Mouse (Mus musculus) forebrain, postnatal 0 days (tissue): ENCODE data around the gene Tuba1a. TPM values are rescaled to one million over a fixed set of nuclear protein-coding genes. Genes with fewer than 3 reads are reported as not detected.
A peak's percentile ranks its signal among the peaks of the same experiment; 100 is the strongest.

Experiments used
- ATAC-seq: fragments of 200-750 bp; cut with Nextera tagmentation; 2 replicates; pipeline ENCODE4 v1.8.0; 2017; ENCODE audit warnings: mild to moderate bottlenecking, moderate library complexity
- DNase-seq: peaks from one replicate; pipeline ENCODE4 v3.0.0-alpha.2; 2015
- H3K27ac ChIP-seq: fragments of 300-500 bp; sonication (generic); 2 replicates; pipeline ENCODE4 v1.5.1; 2014; ENCODE audit warnings: low read depth, mild to moderate bottlenecking, antibody characterized with exemption, low read length, moderate library complexity, mixed read lengths
- H3K27me3 ChIP-seq: fragments of 300-500 bp; sonication (generic); 2 replicates; pipeline ENCODE4 v1.6.1; 2014; ENCODE audit warnings: mild to moderate bottlenecking, low read length, mixed read lengths; ENCODE audit not compliant: insufficient read depth
- H3K36me3 ChIP-seq: fragments of 300-500 bp; sonication (generic); 2 replicates; pipeline ENCODE4 v1.6.1; 2014; ENCODE audit warnings: mild to moderate bottlenecking, moderate library complexity; ENCODE audit not compliant: insufficient read depth
- H3K4me1 ChIP-seq: fragments of 300-500 bp; sonication (generic); 2 replicates; pipeline ENCODE4 v1.6.1; 2014; ENCODE audit warnings: antibody characterized with exemption; ENCODE audit not compliant: insufficient read depth
- H3K4me2 ChIP-seq: fragments of 300-500 bp; sonication (generic); 2 replicates; pipeline ENCODE4 v1.6.1; 2014; ENCODE audit warnings: low read depth, mild to moderate bottlenecking, moderate library complexity
- H3K4me3 ChIP-seq: fragments of 300-500 bp; sonication (generic); 2 replicates; pipeline ENCODE4 v1.5.1; 2014; ENCODE audit warnings: low read depth, low read length, mixed read lengths
- H3K9ac ChIP-seq: fragments of 300-500 bp; sonication (generic); 2 replicates; pipeline ENCODE4 v1.6.1; 2014; ENCODE audit warnings: mild to moderate bottlenecking
- H3K9me3 ChIP-seq: fragments of 300-500 bp; sonication (generic); 2 replicates; pipeline ENCODE4 v1.6.1; 2016; ENCODE audit warnings: low read length
- CTCF ChIP-seq: sonication (generic); IDR thresholded peaks from 2 replicates; pipeline ENCODE4 v1.5.1; 2016; ENCODE audit warnings: antibody characterized with exemption, control low read depth, low read depth
- WGBS: fragments of 180-500 bp; shearing (Covaris S2); extraction: QIAGEN DNeasy Blood & Tissue Kit; methylation state at CpG from one replicate; pipeline ENCODE4 v1.1.7; 2014; 5-methylcytosine and 5-hydroxymethylcytosine counted together
- polyA plus RNA-seq: library from polyadenylated mRNA; unstranded; fragments of >200 nt; fragmentation: Nextera tagmentation; extraction: Ambion mirVana; gene quantifications from 2 replicates; pipeline ENCODE4 v1.2.1, GENCODE M21; 2015
- total RNA-seq: library from RNA; depleted of rRNA; stranded (reverse); fragments of >200 nt; gene quantifications from 2 replicates; pipeline ENCODE4 v1.2.3, GENCODE M21; 2014; rRNA removed

The Tuba1a gene
- 18,820 and 21,160 TPM in 2 replicates for total RNA-seq
- polyA plus RNA-seq: 18,258 and 23,279 TPM in 2 replicates

DNA sequence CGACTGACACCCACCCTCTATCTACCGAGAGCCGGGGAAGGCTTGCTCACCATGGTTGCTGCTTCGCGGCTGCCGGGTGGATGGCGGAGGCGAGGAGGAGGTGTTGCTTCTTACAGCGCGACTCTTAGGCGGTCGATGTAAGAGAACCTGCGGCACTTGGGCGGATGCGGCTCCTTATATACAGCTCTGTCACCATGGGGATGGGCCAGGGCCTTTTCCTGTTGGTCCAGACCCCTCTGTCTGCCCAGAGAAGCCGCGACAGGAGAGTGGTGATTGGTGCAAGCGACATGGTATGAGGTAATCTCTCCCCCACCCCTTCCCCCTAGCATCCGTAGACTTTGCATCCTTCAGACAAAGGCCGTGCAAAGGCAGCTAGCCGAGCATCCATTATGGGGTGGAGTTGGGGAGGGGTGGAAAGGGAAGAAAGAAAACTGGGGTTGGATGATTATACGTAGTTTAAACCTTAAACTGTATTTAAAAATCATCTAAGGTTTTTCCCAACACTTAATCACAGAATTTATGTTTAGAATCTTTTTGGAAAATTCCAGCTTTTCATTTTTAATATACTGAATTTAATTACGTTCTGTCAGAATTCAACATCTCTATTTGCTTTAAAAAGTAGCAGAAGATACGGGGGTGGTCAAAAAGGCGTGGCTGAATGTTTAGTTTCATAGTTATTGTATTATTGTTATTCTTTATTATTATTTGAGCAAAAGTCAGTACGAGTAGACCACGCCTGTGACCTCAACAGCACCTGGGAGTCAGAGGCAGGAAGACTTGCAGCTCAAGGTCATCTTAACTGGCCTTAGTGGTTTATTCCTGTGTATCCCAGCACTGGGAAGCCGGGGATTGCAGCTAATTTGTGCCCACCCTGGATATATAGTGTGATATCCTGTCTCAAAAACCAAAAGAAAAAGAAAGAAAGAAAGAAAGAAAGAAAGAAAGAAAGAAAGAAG is at the start of gene Tuba1a, which contains the start of gene Gm49450:
TSS of gene Tuba1a (minus strand) at position 303 of the 956 bp plus-strand sequence.
TSS of gene Gm49450 (minus strand) at position 151 of the 956 bp plus-strand sequence.
- peak within 1 kb of the TSS; percentile 100 for H3K9ac ChIP-seq
- WGBS: 1% methylated on average over 28 of the region's 28 CpGs
- no peaks in the 10 kb centered on the region for H3K9me3 ChIP-seq
- ATAC-seq (peak; percentile 96), DNase-seq (peak; percentile 99)
- H3K27me3 ChIP-seq: no peaks in the 10 kb centered on the region
- peak within 1 kb of the TSS; percentile 81 for H3K4me3 ChIP-seq
- peaks cover 9% of the 10 kb centered on the region for H3K36me3 ChIP-seq
- no peak for TF ChIP-seq CTCF
- peak within 1 kb of the TSS; percentile 100 for H3K27ac ChIP-seq
- H3K4me1 ChIP-seq: peaks cover 7% of the 10 kb centered on the region; the same call in 1 of the 2 replicates
- H3K4me2 ChIP-seq: peak within 1 kb of the TSS; percentile 61

DNA sequence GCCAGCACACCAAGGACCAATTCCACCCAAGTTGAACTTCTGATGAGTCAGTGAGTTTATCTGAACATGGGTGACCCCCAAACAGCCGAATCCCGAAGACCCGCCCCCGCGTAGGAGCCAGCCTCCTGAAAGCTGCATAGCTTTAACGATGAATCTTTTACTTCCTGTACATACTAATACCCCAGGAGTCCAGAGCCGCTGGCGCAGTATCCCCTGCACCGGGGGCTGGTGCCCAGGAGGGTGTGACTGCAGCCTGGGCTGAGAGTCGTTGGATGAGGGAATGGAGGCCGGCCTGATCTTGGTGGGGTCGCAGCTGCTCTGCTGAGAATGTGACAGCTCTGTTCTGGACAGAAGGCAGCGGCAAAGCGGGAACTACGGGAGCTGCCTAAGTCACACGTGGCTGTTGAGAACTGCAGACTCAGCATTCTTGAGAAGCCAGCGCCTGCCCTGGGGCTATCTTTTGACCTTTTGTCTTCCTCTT is 48.0 kb upstream of the Tuba1a start:
- 19% methylated on average over 17 of the region's 17 CpGs for whole genome bisulfite sequencing
- TF ChIP-seq CTCF: no peak
- Histone ChIP-seq H3K27ac (no peak overlapping the region), H3K9ac (no peak overlapping the region), H3K36me3 (no peaks in the 10 kb centered on the region), H3K27me3 (no peaks in the 10 kb centered on the region), H3K9me3 (no peaks in the 10 kb centered on the region), H3K4me1 (no peaks in the 10 kb centered on the region), H3K4me2 (peak overlapping the region; percentile 41), H3K4me3 (no peak overlapping the region)
- ATAC-seq (no peak), DNase-seq (no peak)

DNA sequence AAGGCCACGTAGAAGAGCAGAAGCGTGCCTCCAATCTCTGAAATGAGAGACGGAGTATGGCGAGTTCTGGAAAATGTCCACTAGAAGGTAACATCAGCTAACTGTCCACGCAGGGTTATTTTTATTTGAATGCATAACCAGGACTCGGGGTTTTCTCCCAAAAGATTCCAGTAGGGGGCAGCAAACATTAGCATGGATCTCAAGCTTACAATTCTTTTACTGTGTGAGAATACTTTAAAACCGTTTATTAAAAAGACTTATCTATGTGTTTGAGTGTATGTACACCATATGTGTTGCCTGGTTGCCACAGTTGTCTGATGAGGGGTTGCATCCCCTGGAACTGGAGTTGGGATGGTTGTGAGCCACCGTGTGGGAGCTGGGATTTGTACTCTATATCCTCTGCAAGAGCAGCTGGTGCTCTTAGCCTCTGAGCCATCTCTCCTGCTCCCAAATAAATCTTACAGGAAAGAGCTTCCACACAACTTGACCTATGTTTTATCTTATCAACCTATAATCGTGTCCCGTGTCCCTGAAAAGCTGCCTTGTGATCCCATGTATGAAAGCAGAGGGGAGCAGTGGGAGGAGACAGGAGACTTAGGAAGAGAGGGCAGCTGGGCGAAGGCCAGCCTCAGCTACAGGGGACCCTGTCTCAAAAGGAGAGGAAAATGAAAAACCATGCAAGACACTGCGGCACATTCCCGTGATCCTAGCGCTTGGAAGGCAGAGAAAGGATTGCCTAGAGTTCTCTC is 47.2 kb upstream of the Tuba1a start:
- Histone ChIP-seq H3K36me3 (no peaks in the 10 kb centered on the region), H3K9ac (no peak overlapping the region), H3K9me3 (no peaks in the 10 kb centered on the region), H3K4me2 (peak overlapping the region; percentile 41; the same call in 1 of the 2 replicates), H3K4me1 (no peaks in the 10 kb centered on the region), H3K4me3 (no peak overlapping the region), H3K27ac (no peak overlapping the region), H3K27me3 (no peaks in the 10 kb centered on the region)
- TF ChIP-seq CTCF: peak; percentile 73
- ATAC-seq (peak; percentile 34), DNase-seq (peak; percentile 85)
- 41% methylated on average over 14 of the region's 14 CpGs for WGBS

DNA sequence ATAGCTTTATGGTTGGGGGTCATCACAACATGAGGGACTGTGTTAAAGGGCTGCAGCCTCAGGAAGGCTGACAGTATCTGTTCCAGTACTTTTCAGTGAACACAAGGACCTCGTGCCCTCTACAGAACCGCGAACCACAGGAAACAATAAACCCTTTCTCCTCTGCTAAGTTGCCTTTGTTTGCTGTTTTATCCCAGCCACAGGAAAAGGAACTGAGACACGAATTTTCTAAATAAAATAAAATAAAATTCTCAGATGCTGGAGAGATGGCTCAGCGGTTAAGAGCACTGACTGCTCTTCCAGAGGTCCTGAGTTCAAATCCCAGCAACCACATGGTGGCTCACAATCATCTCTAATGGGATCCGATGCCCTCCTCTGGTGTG is 45.3 kb upstream of the Tuba1a start:
- ATAC-seq: no peak

DNA sequence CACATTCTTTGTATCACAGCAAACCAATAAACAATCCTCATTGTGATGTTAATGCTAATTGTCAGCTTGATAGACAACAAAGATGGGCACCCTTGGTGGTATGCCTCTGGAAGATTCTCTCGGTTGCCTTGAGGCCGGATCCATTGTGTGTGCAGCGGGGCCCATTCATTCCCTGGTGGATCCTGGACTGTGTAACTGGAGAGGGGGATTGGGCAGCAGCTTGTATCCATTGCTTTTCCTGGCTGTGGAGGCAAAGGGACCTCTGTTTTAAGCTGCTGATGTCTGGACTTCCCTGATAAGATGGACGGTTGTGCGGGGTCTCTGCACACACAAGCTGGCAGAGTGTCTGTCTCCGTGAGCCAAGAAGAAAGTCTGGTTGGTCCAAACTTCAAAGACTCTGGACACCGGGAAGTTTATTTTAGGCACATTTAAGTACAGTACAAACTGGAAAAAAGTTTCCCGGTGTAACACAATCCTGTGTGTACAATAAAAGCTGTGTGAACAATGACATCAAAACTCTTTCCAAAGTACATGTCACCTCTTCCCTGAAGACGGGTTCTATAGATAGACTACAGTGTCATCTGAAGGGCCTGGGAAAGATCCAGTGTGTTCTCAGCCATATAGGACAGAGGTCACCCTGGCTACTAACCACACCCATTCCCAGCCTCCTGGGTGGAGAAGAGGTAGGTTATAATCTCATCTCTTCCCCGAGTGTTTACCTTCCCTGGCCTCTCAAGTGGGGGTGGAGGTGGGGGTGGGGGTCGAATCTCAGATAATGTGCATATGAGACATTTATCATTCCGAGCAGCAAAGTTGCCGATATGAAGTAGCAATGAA is 44.7 kb upstream of the Tuba1a start:
- Histone ChIP-seq H3K27ac (no peak overlapping the region), H3K4me3 (no peak overlapping the region), H3K9me3 (no peaks in the 10 kb centered on the region), H3K4me2 (no peak overlapping the region), H3K4me1 (peaks cover 7% of the 10 kb centered on the region; the same call in 1 of the 2 replicates), H3K27me3 (no peaks in the 10 kb centered on the region), H3K9ac (no peak overlapping the region), H3K36me3 (no peaks in the 10 kb centered on the region)
- no peak for TF ChIP-seq CTCF
- ATAC-seq: no peak
- WGBS: 44% methylated on average over 13 of the region's 13 CpGs
- DNase-seq: no peak

More for the DNA sequence above, 45.3 kb upstream of the Tuba1a start:
- Histone ChIP-seq H3K4me2 (no peak overlapping the region), H3K4me3 (no peak overlapping the region), H3K27ac (no peak overlapping the region), H3K4me1 (0 out of 2 replicates have a peak, but pooled peaks cover 2% of the 10 kb centered on the region), H3K9me3 (no peaks in the 10 kb centered on the region), H3K36me3 (no peaks in the 10 kb centered on the region), H3K27me3 (no peaks in the 10 kb centered on the region), H3K9ac (no peak overlapping the region)
- 37% methylated on average over 6 of the region's 6 CpGs for WGBS
- no peak for DNase-seq
- TF ChIP-seq CTCF: no peak

DNA sequence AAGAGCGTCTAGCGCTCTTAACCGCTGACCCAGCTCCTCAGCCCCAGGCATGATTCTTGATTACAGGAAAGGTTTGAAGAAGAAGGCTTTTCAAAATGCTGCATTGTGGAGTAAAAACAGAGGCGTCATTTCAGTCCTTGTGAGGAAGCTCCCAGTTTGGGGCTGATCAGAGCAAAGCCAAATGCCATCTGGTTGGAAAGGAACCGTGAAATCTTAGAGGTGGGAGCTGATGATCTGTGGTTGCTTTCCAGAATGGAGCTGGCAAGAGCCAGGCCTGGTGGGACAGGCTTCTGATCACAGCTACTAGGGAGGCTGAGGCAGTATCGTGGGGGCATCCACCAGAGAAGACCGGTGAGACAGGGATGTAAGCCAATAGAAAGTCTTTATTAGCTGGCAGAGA is 43.3 kb upstream of the Tuba1a start:
- Histone ChIP-seq H3K27me3 (no peaks in the 10 kb centered on the region), H3K4me1 (peaks cover 7% of the 10 kb centered on the region; the same call in 1 of the 2 replicates), H3K36me3 (no peaks in the 10 kb centered on the region), H3K27ac (peak overlapping the region; percentile 54), H3K9me3 (no peaks in the 10 kb centered on the region), H3K9ac (no peak overlapping the region), H3K4me2 (no peak overlapping the region), H3K4me3 (no peak overlapping the region)
- TF ChIP-seq CTCF: no peak
- 71% methylated on average over 7 of the region's 7 CpGs for WGBS
- ATAC-seq (no peak), DNase-seq (no peak)
